Mouse (Mus musculus): ENCODE measurements around the gene Cep57. TPM values are rescaled to one million over a fixed set of nuclear protein-coding genes. Genes with fewer than 3 reads are reported as not detected.

Cep57 gene
- total RNA-seq, 1 experiment: 49.9 TPM

DNA sequence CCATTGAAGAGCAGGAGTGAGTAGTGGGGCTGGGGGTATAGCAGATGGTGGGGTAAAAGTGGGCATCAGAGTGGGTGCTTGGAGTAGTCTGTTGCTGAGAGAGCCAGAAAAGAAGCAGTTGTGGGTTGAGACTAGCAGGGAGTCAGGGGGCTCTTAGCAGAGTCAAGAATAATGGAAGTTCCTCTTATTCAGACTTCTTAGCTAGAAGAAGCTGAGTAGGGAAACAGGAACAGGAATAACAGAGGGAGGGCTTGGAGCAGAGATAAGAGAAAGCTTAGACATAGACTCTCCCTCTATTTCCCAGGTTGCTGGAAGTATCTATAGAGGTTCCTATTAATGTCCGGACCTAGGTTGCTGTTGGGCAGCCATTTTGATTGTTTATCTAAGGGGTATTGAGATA, 52.2 kb downstream of the Cep57 start:
- Histone ChIP-seq H3K27ac (ENCODE audit: insufficient read depth, low read depth, low read length, poor library complexity, severe bottlenecking) (no peak overlapping the region), H3K9ac (ENCODE audit: insufficient read depth, low read depth, low read length, poor library complexity, severe bottlenecking) (no peak overlapping the region), H3K9me3 (ENCODE audit: control insufficient read depth, insufficient read depth, low read depth, low read length) (no peaks in the 10 kb centered on the region), H3K4me3 (ENCODE audit: insufficient read depth in 1 of 2, low read depth in 1 of 2, low read length in 2 of 2, poor library complexity in 1 of 2, severe bottlenecking in 1 of 2) (no peak overlapping the region), H3K4me1 (ENCODE audit: control insufficient read depth in 2 of 2, insufficient read depth in 2 of 2, low read length in 2 of 2, poor library complexity in 1 of 2) (peaks cover 0 to 4% of the 10 kb centered on the region in 2 experiments; a peak in 1 of 4 replicates), H3K36me3 (ENCODE audit: control insufficient read depth, insufficient read depth, low read length, poor library complexity, severe bottlenecking) (no peaks in the 10 kb centered on the region; the same call in 1 of the 2 replicates)
- no peak for DNase-seq (ENCODE audit: low read depth, low spot score)
- TF ChIP-seq HCFC1 (IDR thresholded peaks at IDR 0.05; ENCODE audit: borderline replicate concordance, insufficient read depth, low read length) (no peak), CHD2 (IDR thresholded peaks at IDR 0.05; ENCODE audit: low read depth, low read length) (no peak), ZNF384 (IDR thresholded peaks at IDR 0.05; ENCODE audit: low read depth, low read length) (no peak), MAFK (IDR thresholded peaks at IDR 0.05; ENCODE audit: insufficient read depth, low read depth, low read length) (no peak), ZC3H11A (IDR thresholded peaks at IDR 0.05; ENCODE audit: borderline replicate concordance, low read depth, low read length) (no peak)
- in situ Hi-C loops (cut with MboI; ENCODE audit: low sequenced_read_pairs in 2 of 2, unreplicated experiment in 2 of 2): loop anchor here in 1 of 2 experiments (25.0 kb wide), 1 partner anchor 1837 kb away; no protein-coding TSS in a partner anchor

DNA sequence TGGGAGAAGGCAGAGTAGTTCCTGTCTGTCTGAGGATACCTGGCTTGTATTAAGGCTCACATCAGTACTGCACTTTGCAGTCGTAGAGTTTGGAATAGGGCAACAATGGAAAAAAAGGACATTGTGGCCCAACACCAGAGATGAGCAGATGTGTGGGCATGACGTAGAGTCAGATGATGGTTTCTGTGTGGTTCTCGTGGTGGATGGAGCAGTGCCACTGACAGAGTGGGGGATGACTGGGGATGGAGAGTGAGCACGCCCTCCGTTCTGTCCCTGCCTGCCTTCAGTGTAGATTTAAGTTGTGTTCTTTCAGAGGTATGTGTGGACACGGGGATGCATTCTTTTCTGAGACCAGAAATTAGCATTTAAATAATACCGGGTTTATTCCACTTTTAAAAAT, 60.3 kb downstream of the Cep57 start:
- H3K36me3 ChIP-seq (ENCODE audit: control insufficient read depth, insufficient read depth, low read length, poor library complexity, severe bottlenecking): no peaks in the 10 kb centered on the region; the same call in 1 of the 2 replicates
- no peak for DNase-seq (ENCODE audit: low read depth, low spot score)
- H3K4me1 ChIP-seq (ENCODE audit: control insufficient read depth in 2 of 2, insufficient read depth in 2 of 2, low read length in 2 of 2, poor library complexity in 1 of 2): peaks cover 0 to 4% of the 10 kb centered on the region in 2 experiments; a peak in 1 of 4 replicates
- H3K4me3 ChIP-seq (ENCODE audit: insufficient read depth in 1 of 2, low read depth in 1 of 2, low read length in 2 of 2, poor library complexity in 1 of 2, severe bottlenecking in 1 of 2): no peak overlapping the region
- no peak overlapping the region for H3K27ac ChIP-seq (ENCODE audit: insufficient read depth, low read depth, low read length, poor library complexity, severe bottlenecking)
- in situ Hi-C loops (cut with MboI; ENCODE audit: low sequenced_read_pairs in 2 of 2, unreplicated experiment in 2 of 2): loop anchor here in 1 of 2 experiments (25.0 kb wide), 1 partner anchor 1829 kb away; no protein-coding TSS in a partner anchor
- H3K9me3 ChIP-seq (ENCODE audit: control insufficient read depth, insufficient read depth, low read depth, low read length): no peaks in the 10 kb centered on the region
- no peak for TF ChIP-seq ZC3H11A (IDR thresholded peaks at IDR 0.05; ENCODE audit: borderline replicate concordance, low read depth, low read length)
- no peak for TF ChIP-seq CHD2 (IDR thresholded peaks at IDR 0.05; ENCODE audit: low read depth, low read length)
- TF ChIP-seq HCFC1 (IDR thresholded peaks at IDR 0.05; ENCODE audit: borderline replicate concordance, insufficient read depth, low read length): no peak
- no peak for TF ChIP-seq MAFK (IDR thresholded peaks at IDR 0.05; ENCODE audit: insufficient read depth, low read depth, low read length)
- TF ChIP-seq ZNF384 (IDR thresholded peaks at IDR 0.05; ENCODE audit: low read depth, low read length): no peak
- no peak overlapping the region for H3K9ac ChIP-seq (ENCODE audit: insufficient read depth, low read depth, low read length, poor library complexity, severe bottlenecking)

DNA sequence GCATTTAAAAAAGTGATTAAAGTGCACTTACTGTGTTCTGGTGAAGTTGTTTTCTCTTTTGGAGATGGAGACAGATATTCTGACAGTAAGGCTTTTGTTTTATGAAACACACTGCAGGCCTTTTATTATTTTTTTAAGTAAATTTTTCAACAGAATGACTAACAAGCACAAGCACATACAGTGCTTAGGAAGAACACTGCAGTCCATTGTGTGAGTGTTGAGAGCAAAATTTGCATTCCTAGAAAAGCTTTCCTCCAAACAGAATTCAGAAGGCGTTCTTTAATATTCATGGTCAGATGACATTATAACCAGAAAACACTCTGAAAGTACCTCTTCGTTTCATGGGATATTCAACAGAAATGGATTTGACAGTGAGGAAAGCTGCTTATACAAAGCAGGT, 61.3 kb downstream of the Cep57 start:
- in situ Hi-C loops (cut with MboI; ENCODE audit: low sequenced_read_pairs in 2 of 2, unreplicated experiment in 2 of 2): loop anchor here in 1 of 2 experiments (25.0 kb wide), 1 partner anchor 1828 kb away; no protein-coding TSS in a partner anchor
- no peak overlapping the region for H3K4me3 ChIP-seq (ENCODE audit: insufficient read depth in 1 of 2, low read depth in 1 of 2, low read length in 2 of 2, poor library complexity in 1 of 2, severe bottlenecking in 1 of 2)
- DNase-seq (ENCODE audit: low read depth, low spot score): no peak
- no peak for TF ChIP-seq ZNF384 (IDR thresholded peaks at IDR 0.05; ENCODE audit: low read depth, low read length)
- no peak for TF ChIP-seq ZC3H11A (IDR thresholded peaks at IDR 0.05; ENCODE audit: borderline replicate concordance, low read depth, low read length)
- no peak for TF ChIP-seq MAFK (IDR thresholded peaks at IDR 0.05; ENCODE audit: insufficient read depth, low read depth, low read length)
- no peak for TF ChIP-seq CHD2 (IDR thresholded peaks at IDR 0.05; ENCODE audit: low read depth, low read length)
- TF ChIP-seq HCFC1 (IDR thresholded peaks at IDR 0.05; ENCODE audit: borderline replicate concordance, insufficient read depth, low read length): no peak
- H3K9ac ChIP-seq (ENCODE audit: insufficient read depth, low read depth, low read length, poor library complexity, severe bottlenecking): no peak overlapping the region
- no peaks in the 10 kb centered on the region for H3K9me3 ChIP-seq (ENCODE audit: control insufficient read depth, insufficient read depth, low read depth, low read length)
- H3K27ac ChIP-seq (ENCODE audit: insufficient read depth, low read depth, low read length, poor library complexity, severe bottlenecking): no peak overlapping the region
- H3K36me3 ChIP-seq (ENCODE audit: control insufficient read depth, insufficient read depth, low read length, poor library complexity, severe bottlenecking): no peaks in the 10 kb centered on the region
- peaks cover 0 to 1% of the 10 kb centered on the region in 2 experiments; a peak in 1 of 4 replicates for H3K4me1 ChIP-seq (ENCODE audit: control insufficient read depth in 2 of 2, insufficient read depth in 2 of 2, low read length in 2 of 2, poor library complexity in 1 of 2)

DNA sequence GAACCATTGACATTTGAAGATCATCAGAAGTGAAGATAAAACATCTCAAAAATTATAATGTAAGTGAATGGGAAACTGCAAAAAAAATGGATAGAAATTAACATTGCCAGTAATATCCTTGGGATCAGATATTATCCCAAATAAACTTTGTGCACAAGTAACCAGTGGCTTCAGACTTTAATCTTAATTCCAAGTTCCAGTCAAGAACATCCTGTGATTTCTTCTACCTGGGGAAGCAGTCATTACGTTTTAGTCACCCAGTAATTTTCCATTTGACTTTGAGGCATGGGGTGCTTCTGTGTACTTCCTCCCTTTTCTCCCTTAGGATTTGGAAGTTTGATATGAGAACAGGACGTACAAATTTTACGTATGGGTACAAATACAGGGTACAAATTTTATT, 66.5 kb downstream of the Cep57 start:
- no peak for DNase-seq (ENCODE audit: low read depth, low spot score)
- in situ Hi-C loops (cut with MboI; ENCODE audit: low sequenced_read_pairs in 2 of 2, unreplicated experiment in 2 of 2): loop anchor here in 1 of 2 experiments (25.0 kb wide), 1 partner anchor 1823 kb away; no protein-coding TSS in a partner anchor
- no peak for TF ChIP-seq ZNF384 (IDR thresholded peaks at IDR 0.05; ENCODE audit: low read depth, low read length)
- no peak for TF ChIP-seq HCFC1 (IDR thresholded peaks at IDR 0.05; ENCODE audit: borderline replicate concordance, insufficient read depth, low read length)
- no peak for TF ChIP-seq ZC3H11A (IDR thresholded peaks at IDR 0.05; ENCODE audit: borderline replicate concordance, low read depth, low read length)
- no peak for TF ChIP-seq CHD2 (IDR thresholded peaks at IDR 0.05; ENCODE audit: low read depth, low read length)
- TF ChIP-seq MAFK (IDR thresholded peaks at IDR 0.05; ENCODE audit: insufficient read depth, low read depth, low read length): no peak
- Histone ChIP-seq H3K27ac (ENCODE audit: insufficient read depth, low read depth, low read length, poor library complexity, severe bottlenecking) (no peak overlapping the region), H3K9me3 (ENCODE audit: control insufficient read depth, insufficient read depth, low read depth, low read length) (0 out of 2 replicates have a peak, but pooled peaks cover 2% of the 10 kb centered on the region), H3K4me1 (ENCODE audit: control insufficient read depth in 2 of 2, insufficient read depth in 2 of 2, low read length in 2 of 2, poor library complexity in 1 of 2) (no peaks in the 10 kb centered on the region), H3K36me3 (ENCODE audit: control insufficient read depth, insufficient read depth, low read length, poor library complexity, severe bottlenecking) (no peaks in the 10 kb centered on the region), H3K4me3 (ENCODE audit: insufficient read depth in 1 of 2, low read depth in 1 of 2, low read length in 2 of 2, poor library complexity in 1 of 2, severe bottlenecking in 1 of 2) (no peak overlapping the region), H3K9ac (ENCODE audit: insufficient read depth, low read depth, low read length, poor library complexity, severe bottlenecking) (no peak overlapping the region)

Other genes starting within 250 kb of the Cep57 start
- gene Mtmr2, start 78.7 kb downstream of the Cep57 start, total RNA-seq (2012; rRNA removed): 36.8 and 45.3 TPM in 2 replicates
- 21.7 and 25.2 TPM in 2 replicates for gene Fam76b, start 609 bp upstream of the Cep57 start, total RNA-seq (2012; rRNA removed)